Mouse (Mus musculus): Measurements from ENCODE around the gene Map3k4.
"Not testable (repeated sequence)": the region's sequence is repeated elsewhere in the genome, so short reads cannot be mapped to it uniquely, and the experiment has no call there.

Gene Map3k4

GRCm38 (mm10) chr17:12304658-12305057, 13.9 kb downstream of the Map3k4 start:
- no peak for DNase-seq

- DNase-seq = peak; percentile 48
Observed at GRCm38 (mm10) chr17:12300896-12301706, 17.5 kb downstream of the Map3k4 start.

GRCm38 (mm10) chr17:12300127-12300675, 18.4 kb downstream of the Map3k4 start:
- DNase-seq = no peak

- DNase-seq = no peak
Observed at GRCm38 (mm10) chr17:12299371-12299770, 19.2 kb downstream of the Map3k4 start.

GRCm38 (mm10) chr17:12297978-12298377, 20.6 kb downstream of the Map3k4 start:
- no peak for DNase-seq

- no peak for DNase-seq
Observed at GRCm38 (mm10) chr17:12297292-12297691, 21.3 kb downstream of the Map3k4 start.

- not testable (repeated sequence) for DNase-seq
Observed at GRCm38 (mm10) chr17:12295926-12296325, 22.7 kb downstream of the Map3k4 start.

GRCm38 (mm10) chr17:12294424-12294823, 24.2 kb downstream of the Map3k4 start:
- no peak for DNase-seq

- DNase-seq = no peak
Observed at GRCm38 (mm10) chr17:12293571-12293970, 25.0 kb downstream of the Map3k4 start.

- no peak for DNase-seq
Observed at GRCm38 (mm10) chr17:12292877-12293276, 25.7 kb downstream of the Map3k4 start.

- no peak for DNase-seq
Observed at GRCm38 (mm10) chr17:12292356-12292755, 26.2 kb downstream of the Map3k4 start.

GRCm38 (mm10) chr17:12291151-12291550, 27.4 kb downstream of the Map3k4 start:
- no peak for DNase-seq

GRCm38 (mm10) chr17:12290735-12291134, 27.9 kb downstream of the Map3k4 start:
- DNase-seq = peak; percentile 72

- not testable (repeated sequence) for DNase-seq
Observed at GRCm38 (mm10) chr17:12289836-12290235, 28.8 kb downstream of the Map3k4 start.

- DNase-seq = no peak
Observed at GRCm38 (mm10) chr17:12288871-12289270, 29.7 kb downstream of the Map3k4 start.

- DNase-seq = no peak
Observed at GRCm38 (mm10) chr17:12279810-12280209, 38.8 kb downstream of the Map3k4 start.

GRCm38 (mm10) chr17:12278073-12278472, 40.5 kb downstream of the Map3k4 start:
- DNase-seq = no peak

- no peak for DNase-seq
Observed at GRCm38 (mm10) chr17:12277297-12277696, 41.3 kb downstream of the Map3k4 start.

GRCm38 (mm10) chr17:12276496-12277200, 41.9 kb downstream of the Map3k4 start:
- no peak for DNase-seq

- DNase-seq = no peak
Observed at GRCm38 (mm10) chr17:12275756-12276155, 42.8 kb downstream of the Map3k4 start.

GRCm38 (mm10) chr17:12273032-12273431, 45.6 kb downstream of the Map3k4 start:
- no peak for DNase-seq

- DNase-seq = no peak
Observed at GRCm38 (mm10) chr17:12271805-12272204, 46.8 kb downstream of the Map3k4 start.

- no peak for DNase-seq
Observed at GRCm38 (mm10) chr17:12268538-12268937, 50.1 kb downstream of the Map3k4 start.

GRCm38 (mm10) chr17:12268091-12268490, 50.5 kb downstream of the Map3k4 start:
- DNase-seq = no peak

Measured in embryo, embryonic 11 days (tissue).